Mouse (Mus musculus): ENCODE results near the gene Gcm1. TPM values are rescaled to one million over a fixed set of nuclear protein-coding genes. Genes with fewer than 3 reads are reported as not detected.

Gcm1 gene
- polyA plus RNA-seq, 1 experiment from 2014 or later, result not detected

DNA sequence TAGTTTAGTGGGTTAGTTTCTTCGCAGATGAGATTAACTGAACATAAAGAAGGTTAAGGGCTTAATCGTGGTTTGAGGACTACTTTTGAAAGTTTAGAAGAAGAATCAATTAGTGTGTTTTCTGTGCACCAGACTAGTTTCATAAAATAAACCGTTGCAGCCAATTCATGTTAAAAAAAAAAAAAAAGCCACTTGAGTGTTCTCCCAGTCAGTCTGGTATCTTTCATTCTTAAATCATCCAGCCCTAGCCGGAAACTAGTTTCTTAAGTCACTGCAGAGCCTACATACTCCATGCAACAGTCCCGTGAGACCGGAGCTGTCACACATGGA, 55.8 kb downstream of the Gcm1 start:
- H3K4me2 ChIP-seq (replicated peaks), result peak overlapping the region; percentile 88
- H3K4me1 ChIP-seq, result peaks cover 8% of the 10 kb centered on the region; the same call in 1 of the 2 replicates
- H3K27ac ChIP-seq, result no peak overlapping the region
- ATAC-seq (ENCODE audit: low FRiP score, low read depth), result no peak
- H3K9ac ChIP-seq, result peak overlapping the region; percentile 90
- WGBS, result 30% methylated on average over 6 of the region's 6 CpGs
- H3K9me3 ChIP-seq, result no peaks in the 10 kb centered on the region
- H3K4me3 ChIP-seq, result peak overlapping the region; percentile 82
- no peaks in the 10 kb centered on the region; the same call in 1 of the 2 replicates for H3K36me3 ChIP-seq
- no peaks in the 10 kb centered on the region for H3K27me3 ChIP-seq (replicated peaks)

DNA sequence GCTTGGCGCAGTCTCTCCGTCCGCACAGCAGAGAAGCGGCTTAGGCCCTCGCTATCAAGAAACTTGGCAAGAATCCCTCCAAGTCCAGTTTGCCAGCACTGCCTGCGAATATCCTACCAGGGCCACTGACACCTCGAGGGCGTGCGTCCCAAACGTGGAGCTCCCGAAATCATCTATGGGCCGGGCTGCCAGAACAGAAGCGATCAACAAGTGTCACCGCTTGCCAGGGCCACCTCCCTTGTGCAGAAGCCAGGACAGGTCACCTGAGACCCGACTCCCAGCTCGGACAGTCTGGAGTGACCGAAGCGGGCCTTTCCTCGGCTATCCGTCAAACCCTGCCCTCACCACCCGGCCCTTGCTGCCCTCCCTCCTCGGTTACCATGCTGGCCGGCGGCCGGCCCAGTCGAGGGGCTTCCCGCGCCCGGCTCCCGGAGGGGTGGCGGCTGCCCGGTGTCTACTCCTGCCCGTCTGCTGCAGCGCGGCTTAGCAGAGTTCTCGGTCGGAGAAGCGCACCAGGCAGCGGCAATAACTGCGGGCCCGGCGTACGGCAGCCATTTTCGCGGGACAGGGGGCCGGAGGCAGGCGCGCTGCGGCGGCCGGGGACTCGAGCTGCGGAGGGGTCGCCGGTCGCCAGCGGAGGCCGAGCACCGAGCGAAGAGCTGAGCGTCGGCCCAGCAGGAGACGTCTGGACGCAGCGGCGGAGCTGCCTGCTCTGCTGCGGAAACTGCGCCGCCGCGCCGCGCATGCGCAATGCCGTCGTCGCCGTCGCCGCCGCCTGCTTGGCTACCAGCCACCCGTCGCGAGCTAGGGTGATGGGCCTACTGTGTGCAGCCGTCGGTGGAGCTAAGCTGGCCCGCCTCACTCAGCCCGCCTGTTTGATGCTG, 56.4 kb downstream of the Gcm1 start:
- peaks cover 8% of the 10 kb centered on the region; the same call in 1 of the 2 replicates for H3K4me1 ChIP-seq
- under 1% methylated on average over 88 of the region's 88 CpGs for WGBS

DNA sequence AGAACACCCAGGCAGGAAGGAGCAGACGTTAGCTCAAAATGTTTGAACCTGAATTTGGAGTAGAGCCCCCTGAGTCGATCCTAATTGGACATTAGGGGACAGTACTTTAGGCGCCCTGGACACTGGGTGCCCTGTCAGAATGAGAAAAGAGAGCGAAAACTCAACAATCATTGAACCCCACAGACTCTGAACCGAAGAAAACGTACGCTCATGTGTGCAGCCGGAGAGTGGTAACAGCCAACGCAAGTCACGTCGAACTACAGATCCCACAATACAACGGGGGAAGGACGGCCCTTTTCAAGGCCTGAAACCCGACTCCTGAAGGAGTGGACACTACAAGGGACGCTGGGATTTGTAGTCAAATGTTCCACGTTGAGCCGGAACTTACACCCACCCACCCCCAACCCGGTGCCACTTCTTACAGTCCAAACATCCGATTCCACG, 57.1 kb downstream of the Gcm1 start, which contains the start of the genes Fbxo9 and Ick:
TSS of gene Fbxo9 (minus strand) at position 270 of the 444 bp plus-strand sequence.
TSS of gene Ick (plus strand) at position 397 of the 444 bp plus-strand sequence.
- Histone ChIP-seq H3K4me1 (peaks cover 8% of the 10 kb centered on the region; the same call in 1 of the 2 replicates), H3K27me3 (replicated peaks) (no peaks in the 10 kb centered on the region), H3K9me3 (no peaks in the 10 kb centered on the region), H3K4me3 (peak within 1 kb of the TSS; percentile 82), H3K9ac (peak within 1 kb of the TSS; percentile 90), H3K27ac (peak within 1 kb of the TSS; percentile 72), H3K4me2 (replicated peaks) (peak within 1 kb of the TSS; percentile 88), H3K36me3 (no peaks in the 10 kb centered on the region)
- under 1% methylated on average over 20 of the region's 20 CpGs for WGBS
- ATAC-seq (ENCODE audit: low FRiP score, low read depth), result peak; percentile 94

More for the DNA sequence above, 56.4 kb downstream of the Gcm1 start:
- Histone ChIP-seq H3K4me3 (peak overlapping the region; percentile 82), H3K9me3 (no peaks in the 10 kb centered on the region), H3K4me2 (replicated peaks) (peak overlapping the region; percentile 88), H3K27me3 (replicated peaks) (no peaks in the 10 kb centered on the region), H3K36me3 (no peaks in the 10 kb centered on the region; the same call in 1 of the 2 replicates), H3K27ac (peak overlapping the region; percentile 72), H3K9ac (peak overlapping the region; percentile 90)
- ATAC-seq (ENCODE audit: low FRiP score, low read depth), result peak; percentile 88

DNA sequence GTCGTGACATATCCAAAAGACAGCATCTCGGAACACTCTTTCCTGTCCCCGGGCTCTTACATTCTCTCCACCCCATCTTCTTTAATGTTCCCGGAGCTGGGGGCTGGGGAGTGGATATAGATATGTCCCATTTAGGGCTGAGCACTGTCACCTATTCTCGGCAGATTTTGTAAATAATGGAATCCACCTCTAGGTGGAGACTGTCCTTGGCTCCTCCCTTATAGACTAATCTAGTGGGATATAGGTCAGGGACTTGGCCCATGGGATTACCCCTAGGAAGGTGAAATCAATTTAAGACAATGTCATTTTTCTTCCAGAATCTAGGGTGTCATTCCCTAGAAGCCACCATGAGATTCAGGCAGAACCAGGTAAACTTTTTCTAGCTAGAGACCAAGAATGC, 57.9 kb downstream of the Gcm1 start:
- Histone ChIP-seq H3K4me3 (peak overlapping the region; percentile 82; the same call in 1 of the 2 replicates), H3K36me3 (no peaks in the 10 kb centered on the region), H3K4me1 (peaks cover 16% of the 10 kb centered on the region), H3K9ac (no peak overlapping the region), H3K27ac (no peak overlapping the region), H3K27me3 (replicated peaks) (no peaks in the 10 kb centered on the region), H3K4me2 (replicated peaks) (peak overlapping the region; percentile 88), H3K9me3 (no peaks in the 10 kb centered on the region)
- no peak for ATAC-seq (ENCODE audit: low FRiP score, low read depth)
- WGBS, result 51% methylated on average over 5 of the region's 5 CpGs

DNA sequence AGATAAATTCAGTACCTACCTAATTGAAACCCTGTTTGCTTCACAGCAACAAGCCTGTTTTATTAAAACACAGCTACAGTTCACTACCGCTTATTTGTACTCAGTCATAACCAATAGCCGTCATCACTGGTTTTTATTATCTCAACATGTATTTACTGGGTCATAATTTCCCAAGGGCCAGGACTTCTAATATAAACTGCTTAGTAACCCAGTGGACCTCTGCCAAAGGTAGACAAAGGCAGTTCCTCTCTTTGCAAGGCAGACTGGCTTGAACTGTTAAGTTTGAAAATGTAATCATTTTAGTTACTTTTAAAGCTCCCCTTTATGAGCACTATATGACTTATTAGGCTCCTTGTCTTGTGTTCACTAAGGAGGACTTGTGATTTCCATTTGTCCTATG, 59.7 kb downstream of the Gcm1 start:
- Histone ChIP-seq H3K9me3 (no peaks in the 10 kb centered on the region), H3K4me1 (peaks cover 21% of the 10 kb centered on the region), H3K9ac (no peak overlapping the region), H3K27ac (no peak overlapping the region), H3K4me2 (replicated peaks) (no peak overlapping the region), H3K36me3 (no peaks in the 10 kb centered on the region), H3K27me3 (replicated peaks) (no peaks in the 10 kb centered on the region), H3K4me3 (no peak overlapping the region)
- ATAC-seq (ENCODE audit: low FRiP score, low read depth), result no peak
- 92% methylated on average over 2 of the region's 2 CpGs for WGBS

DNA sequence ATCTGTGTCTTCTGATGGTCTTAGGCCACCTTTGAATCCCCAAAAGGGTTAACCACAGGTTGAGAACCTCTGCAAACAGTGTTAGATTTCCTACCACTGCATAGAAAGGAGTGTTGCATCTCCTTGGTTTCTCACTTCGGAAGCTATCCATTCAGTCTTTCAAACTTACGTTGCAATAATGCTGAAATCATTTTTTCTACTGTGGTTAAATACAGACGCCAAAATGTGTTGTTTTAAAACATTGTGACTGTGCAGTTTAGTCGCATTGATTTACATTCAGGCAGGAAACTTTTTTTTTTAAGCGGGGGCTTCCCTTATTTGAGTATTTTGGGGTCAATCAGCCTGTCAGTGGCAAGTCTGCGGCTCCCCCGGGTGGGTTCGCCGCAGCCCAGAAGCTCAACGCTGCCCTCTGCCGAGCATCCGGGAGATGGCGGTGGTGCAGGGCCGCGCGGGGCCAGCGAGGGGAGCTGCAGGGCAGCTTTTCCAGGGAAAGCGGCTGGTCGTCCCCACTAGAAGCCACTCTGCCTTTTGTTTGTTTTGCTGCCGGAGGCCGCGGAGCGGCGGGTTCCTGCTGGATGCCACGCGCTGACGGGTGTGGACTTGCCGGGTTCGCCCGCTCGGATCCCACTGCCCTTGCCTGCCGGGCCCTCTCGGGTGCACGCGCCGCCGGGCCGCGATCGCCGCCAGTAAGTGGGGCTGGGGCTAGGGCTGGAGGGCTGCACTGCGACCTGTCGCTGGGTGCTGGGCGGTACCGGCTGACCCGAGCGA, 61.2 kb downstream of the Gcm1 start:
- 3% methylated on average over 47 of the region's 47 CpGs for WGBS
- peak overlapping the region; percentile 92 for H3K27ac ChIP-seq
- H3K4me1 ChIP-seq, result peaks cover 13% of the 10 kb centered on the region
- no peaks in the 10 kb centered on the region for H3K27me3 ChIP-seq (replicated peaks)
- H3K9ac ChIP-seq, result peak overlapping the region; percentile 95
- ATAC-seq (ENCODE audit: low FRiP score, low read depth), result peak; percentile 70
- no peaks in the 10 kb centered on the region for H3K9me3 ChIP-seq
- peak overlapping the region; percentile 69 for H3K4me2 ChIP-seq (replicated peaks)
- no peaks in the 10 kb centered on the region for H3K36me3 ChIP-seq
- peak overlapping the region; percentile 80 for H3K4me3 ChIP-seq

DNA sequence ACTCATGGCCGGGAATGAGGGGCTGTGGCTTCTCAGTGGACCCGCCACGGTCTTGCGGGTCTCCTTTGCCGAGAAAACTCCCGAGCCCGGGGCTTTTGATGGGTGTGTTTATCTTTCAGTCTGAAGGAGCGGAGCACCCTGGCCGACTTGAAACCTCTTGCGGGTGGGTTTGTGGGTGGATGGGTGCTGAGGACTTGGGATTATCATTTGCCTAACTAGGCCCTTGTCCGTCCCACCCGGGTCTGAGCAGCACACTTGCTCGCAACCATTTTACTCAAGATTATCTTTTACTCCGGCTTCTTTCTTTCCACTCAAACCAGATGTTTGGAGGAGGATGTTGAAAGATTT, 61.8 kb downstream of the Gcm1 start:
- Histone ChIP-seq H3K9ac (peak overlapping the region; percentile 95), H3K4me2 (replicated peaks) (peak overlapping the region; percentile 69), H3K9me3 (no peaks in the 10 kb centered on the region), H3K4me3 (peak overlapping the region; percentile 80), H3K27me3 (replicated peaks) (no peaks in the 10 kb centered on the region), H3K27ac (peak overlapping the region; percentile 92), H3K36me3 (no peaks in the 10 kb centered on the region), H3K4me1 (peaks cover 13% of the 10 kb centered on the region)
- 1% methylated on average over 14 of the region's 14 CpGs for WGBS
- ATAC-seq (ENCODE audit: low FRiP score, low read depth), result peak; percentile 41

Other genes starting within 250 kb of the Gcm1 start
- gene Elovl5, start 134.6 kb upstream of the Gcm1 start, polyA plus RNA-seq (2016; fragmentation: Nextera tagmentation; extraction: Ambion mirVana), result 66.4 and 67.9 TPM in 2 replicates
- 48.0 and 53.4 TPM in 2 replicates for gene Fbxo9, start 57.1 kb downstream of the Gcm1 start, polyA plus RNA-seq (2016; fragmentation: Nextera tagmentation; extraction: Ambion mirVana)
- 37.2 and 39.7 TPM in 2 replicates for gene Ick, start 57.3 kb downstream of the Gcm1 start, polyA plus RNA-seq (2016; fragmentation: Nextera tagmentation; extraction: Ambion mirVana)
- 40.2 and 40.3 TPM in 2 replicates for gene Gsta4, start 130.8 kb downstream of the Gcm1 start, polyA plus RNA-seq (2016; fragmentation: Nextera tagmentation; extraction: Ambion mirVana)
- gene Gsta1, start 178.7 kb downstream of the Gcm1 start, polyA plus RNA-seq (2016; fragmentation: Nextera tagmentation; extraction: Ambion mirVana), result not detected in 2 replicates
- not detected in 2 replicates for gene Gm3776, start 205.2 kb downstream of the Gcm1 start, polyA plus RNA-seq (2016; fragmentation: Nextera tagmentation; extraction: Ambion mirVana)
- gene Gm10639, start 238.0 kb downstream of the Gcm1 start, polyA plus RNA-seq (2016; fragmentation: Nextera tagmentation; extraction: Ambion mirVana), result not detected in 2 replicates

All from neural tube, embryonic 12.5 days (tissue).